8 mouse cellular contexts compared by ENCODE assay signal in the genomic region with DNA sequence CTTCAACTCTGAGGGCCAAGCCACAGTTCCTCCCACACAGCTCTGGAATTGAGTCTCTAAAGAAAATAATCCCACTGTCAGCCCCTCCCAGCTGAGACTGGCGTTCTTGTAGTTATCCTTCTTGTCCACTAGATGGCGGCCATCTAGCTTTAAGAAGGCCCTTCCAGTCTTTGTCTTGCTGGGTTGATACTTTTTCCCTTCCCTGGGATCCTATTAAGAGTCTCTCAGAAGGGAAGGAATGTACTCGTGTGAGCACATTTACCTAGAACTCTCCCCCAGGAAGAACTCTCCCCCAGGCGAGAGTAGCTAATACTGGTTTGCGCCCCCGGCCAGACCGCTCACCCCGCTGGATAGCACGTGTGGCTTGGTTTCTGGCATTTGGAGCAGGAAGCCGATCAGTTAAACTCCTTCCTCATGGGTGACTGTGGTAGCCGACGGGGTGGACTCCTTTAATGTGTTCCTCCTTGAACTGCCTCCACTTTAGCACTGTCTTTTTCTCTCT. TPM values are rescaled to one million over a fixed set of nuclear protein-coding genes. Genes with fewer than 3 reads are reported as not detected.
DNase-seq lines count a peak whose midpoint lies in the region; ATAC-seq and TF ChIP-seq lines count a peak whose summit lies in the region.

No protein-coding gene starts in this region.

- no peaks in the 10 kb centered on the region; the same call in 1 of the 2 replicates for H3K4me1 ChIP-seq in bone marrow, adult 2 months (ENCODE audit: control insufficient read depth, insufficient read depth, low read length)
- H3K4me1 ChIP-seq in forebrain, embryonic 10.5 days: peaks cover 15% of the 10 kb centered on the region
- H3K4me1 ChIP-seq in hindbrain, postnatal 0 days (ENCODE audit: insufficient read depth, low read length): no peaks in the 10 kb centered on the region
- H3K4me1 ChIP-seq in lung, embryonic 16.5 days (replicated peaks; ENCODE audit: control insufficient read depth, insufficient read depth, low read length): 0 out of 2 replicates have a peak, but pooled peaks cover 3% of the 10 kb centered on the region

- peaks cover 60% of the 10 kb centered on the region for H3K36me3 ChIP-seq in forebrain, embryonic 10.5 days (replicated peaks)
- peaks cover 21% of the 10 kb centered on the region for H3K36me3 ChIP-seq in hindbrain, postnatal 0 days (ENCODE audit: insufficient read depth, low read length)
- H3K36me3 ChIP-seq in lung, embryonic 16.5 days (ENCODE audit: control insufficient read depth, insufficient read depth, low read length): peaks cover 13% of the 10 kb centered on the region

- peak; percentile 92 for TF ChIP-seq CTCF in left cerebral cortex, adult 2 months (IDR thresholded peaks at IDR 0.05)
- TF ChIP-seq CTCF in bone marrow, adult 2 months (IDR thresholded peaks at IDR 0.05; ENCODE audit: control insufficient read depth, insufficient read depth, low read length): peak; percentile 53
- TF ChIP-seq CTCF in hindbrain, postnatal 0 days (IDR thresholded peaks at IDR 0.05; ENCODE audit: low read depth): peak; percentile 90

- H3K27ac ChIP-seq in left cerebral cortex, adult 2 months: no peak overlapping the region
- no peak overlapping the region for H3K27ac ChIP-seq in bone marrow, adult 2 months (ENCODE audit: control insufficient read depth, insufficient read depth, low read depth, low read length, poor library complexity)
- H3K27ac ChIP-seq in forebrain, embryonic 10.5 days: peak overlapping the region; percentile 85
- no peak overlapping the region for H3K27ac ChIP-seq in hindbrain, postnatal 0 days
- H3K27ac ChIP-seq in lung, embryonic 16.5 days (ENCODE audit: low read length): peak overlapping the region; percentile 29; the same call in 1 of the 2 replicates

- no peaks in the 10 kb centered on the region for H3K9me3 ChIP-seq in forebrain, embryonic 10.5 days
- H3K9me3 ChIP-seq in hindbrain, postnatal 0 days (ENCODE audit: low read length): no peaks in the 10 kb centered on the region
- H3K9me3 ChIP-seq in lung, embryonic 16.5 days (ENCODE audit: control insufficient read depth, low read length): no peaks in the 10 kb centered on the region

- no peak for TF ChIP-seq POLR2A in bone marrow, adult 2 months (IDR thresholded peaks at IDR 0.05; ENCODE audit: borderline replicate concordance, control insufficient read depth, low read depth, low read length)

- intact Hi-C loops in left cerebral cortex, adult 2 months (cut with DNase I): no loop called here

- ATAC-seq in hindbrain, postnatal 0 days: peak; percentile 67
- peak; percentile 71 for ATAC-seq in lung, embryonic 16.5 days (ENCODE audit: low read depth)

- WGBS in bone marrow, adult 2 months: under 1% methylated on average over 12 of the region's 12 CpGs
- 46% methylated on average over 12 of the region's 12 CpGs for WGBS in forebrain, embryonic 10.5 days
- WGBS in hindbrain, postnatal 0 days: 34% methylated on average over 12 of the region's 12 CpGs
- WGBS in lung, embryonic 16.5 days: 37% methylated on average over 12 of the region's 12 CpGs

- no peak overlapping the region for H3K4me2 ChIP-seq in hindbrain, postnatal 0 days (ENCODE audit: low read depth, low read length)
- H3K4me2 ChIP-seq in lung, embryonic 16.5 days (ENCODE audit: low read depth, low read length): peak overlapping the region; percentile 25

- peak in 1 of 2 experiments; percentile 46 for DNase-seq in left cerebral cortex, adult 2 months (ENCODE audit: extremely low spot score in 1 of 2, low spot score in 2 of 2)
- no peak for DNase-seq in left cerebral cortex, adult 11 months (ENCODE audit: low spot score)
- peak; percentile 43 for DNase-seq in forebrain, embryonic 10.5 days (ENCODE audit: extremely low spot score, low spot score)
- DNase-seq in hindbrain, postnatal 0 days (ENCODE audit: low spot score): peak; percentile 89
- DNase-seq in retina, adult 2 months (ENCODE audit: low read depth, low spot score): peak; percentile 54
- DNase-seq in adrenal gland, postnatal 25 days: no peak

- no peak overlapping the region for H3K4me3 ChIP-seq in left cerebral cortex, adult 2 months
- H3K4me3 ChIP-seq in bone marrow, adult 2 months (replicated peaks; ENCODE audit: control insufficient read depth, low read depth, low read length): peak overlapping the region; percentile 21
- peak overlapping the region; percentile 16; the same call in 1 of the 2 replicates for H3K4me3 ChIP-seq in forebrain, embryonic 10.5 days
- no peak overlapping the region for H3K4me3 ChIP-seq in hindbrain, postnatal 0 days (ENCODE audit: low read length)
- no peak overlapping the region for H3K4me3 ChIP-seq in lung, embryonic 16.5 days (ENCODE audit: low read length)

- peaks cover 3% of the 10 kb centered on the region; the same call in 1 of the 2 replicates for H3K27me3 ChIP-seq in forebrain, embryonic 10.5 days (ENCODE audit: poor library complexity, severe bottlenecking)
- no peaks in the 10 kb centered on the region for H3K27me3 ChIP-seq in hindbrain, postnatal 0 days (ENCODE audit: insufficient read depth, low read length)
- no peaks in the 10 kb centered on the region for H3K27me3 ChIP-seq in lung, embryonic 16.5 days (ENCODE audit: control insufficient read depth, insufficient read depth, low read depth, low read length)

- no peak overlapping the region for H3K9ac ChIP-seq in hindbrain, postnatal 0 days (replicated peaks; ENCODE audit: low read length)
- H3K9ac ChIP-seq in lung, embryonic 16.5 days (ENCODE audit: low read length): peak overlapping the region; percentile 41; the same call in 1 of the 2 replicates

RNA-seq across cellular contexts. Expression of gene P3h1, which starts 6.5 kb away (rescaled TPM):
- total RNA-seq in left cerebral cortex, adult 2 months (2021): 1 to 10 TPM; 8.0 to 8.9 TPM
- 3.7 and 7.0 TPM in 2 replicates for polyA plus RNA-seq in bone marrow, adult 2 months (2011; ENCODE audit: insufficient read depth, insufficient read length, low replicate concordance, missing spikeins)
- 13.4 and 16.2 TPM in 2 replicates for polyA plus RNA-seq in forebrain, embryonic 10.5 days (2016; fragmentation: Nextera tagmentation; extraction: Ambion mirVana)
- 15.3 and 18.3 TPM in 2 replicates for total RNA-seq in hindbrain, postnatal 0 days (2014; rRNA removed)
- polyA plus RNA-seq in hindbrain, postnatal 0 days (2015; fragmentation: Nextera tagmentation; extraction: Ambion mirVana): 9.1 and 9.8 TPM in 2 replicates
- polyA plus RNA-seq in lung, embryonic 16.5 days (2015; fragmentation: Nextera tagmentation; extraction: Ambion mirVana): 34.9 and 36.2 TPM in 2 replicates
- 29.2 and 30.6 TPM in 2 replicates for total RNA-seq in adrenal gland, postnatal 25 days (2021)

RNA-seq across cellular contexts. Expression of gene AU022252, which starts 6.7 kb away (rescaled TPM):
- 10 to 100 TPM; 28.5 to 30.4 TPM for total RNA-seq in left cerebral cortex, adult 2 months (2021)
- 2.4 and 5.0 TPM in 2 replicates for polyA plus RNA-seq in bone marrow, adult 2 months (2011; ENCODE audit: insufficient read depth, insufficient read length, low replicate concordance, missing spikeins)
- polyA plus RNA-seq in forebrain, embryonic 10.5 days (2016; fragmentation: Nextera tagmentation; extraction: Ambion mirVana): 32.7 and 41.6 TPM in 2 replicates
- total RNA-seq in hindbrain, postnatal 0 days (2014; rRNA removed): 15.3 and 26.4 TPM in 2 replicates
- polyA plus RNA-seq in hindbrain, postnatal 0 days (2015; fragmentation: Nextera tagmentation; extraction: Ambion mirVana): 19.8 and 20.5 TPM in 2 replicates
- polyA plus RNA-seq in lung, embryonic 16.5 days (2015; fragmentation: Nextera tagmentation; extraction: Ambion mirVana): 26.5 and 30.8 TPM in 2 replicates
- total RNA-seq in adrenal gland, postnatal 25 days (2021): 27.9 and 28.1 TPM in 2 replicates

RNA-seq across cellular contexts. Expression of gene Cldn19, which starts 16.0 kb away (rescaled TPM):
- under 1 TPM; 0.18 to 0.30 TPM for total RNA-seq in left cerebral cortex, adult 2 months (2021)
- 0.54 and 1.2 TPM in 2 replicates for polyA plus RNA-seq in bone marrow, adult 2 months (2011; ENCODE audit: insufficient read depth, insufficient read length, low replicate concordance, missing spikeins)
- polyA plus RNA-seq in forebrain, embryonic 10.5 days (2016; fragmentation: Nextera tagmentation; extraction: Ambion mirVana): 0.16 TPM in 1 of 2 replicates, not detected in the other
- 3.6 and 5.1 TPM in 2 replicates for total RNA-seq in hindbrain, postnatal 0 days (2014; rRNA removed)
- 1.1 and 1.7 TPM in 2 replicates for polyA plus RNA-seq in hindbrain, postnatal 0 days (2015; fragmentation: Nextera tagmentation; extraction: Ambion mirVana)
- polyA plus RNA-seq in lung, embryonic 16.5 days (2015; fragmentation: Nextera tagmentation; extraction: Ambion mirVana): 0.15 and 0.18 TPM in 2 replicates
- total RNA-seq in adrenal gland, postnatal 25 days (2021): 0.21 TPM in 1 of 2 replicates, not detected in the other

RNA-seq across cellular contexts. Expression of gene Tmem269, which starts 21.2 kb away (rescaled TPM):
- under 1 TPM; 0.44 to 0.57 TPM for total RNA-seq in left cerebral cortex, adult 2 months (2021)
- polyA plus RNA-seq in bone marrow, adult 2 months (2011; ENCODE audit: insufficient read depth, insufficient read length, low replicate concordance, missing spikeins): not detected in 2 replicates
- polyA plus RNA-seq in forebrain, embryonic 10.5 days (2016; fragmentation: Nextera tagmentation; extraction: Ambion mirVana): not detected in 2 replicates
- 0.37 TPM in 1 of 2 replicates, not detected in the other for total RNA-seq in hindbrain, postnatal 0 days (2014; rRNA removed)
- 0.30 and 0.43 TPM in 2 replicates for polyA plus RNA-seq in hindbrain, postnatal 0 days (2015; fragmentation: Nextera tagmentation; extraction: Ambion mirVana)
- polyA plus RNA-seq in lung, embryonic 16.5 days (2015; fragmentation: Nextera tagmentation; extraction: Ambion mirVana): not detected in 2 replicates
- not detected in 2 replicates for total RNA-seq in adrenal gland, postnatal 25 days (2021)

RNA-seq across cellular contexts. Expression of gene Svbp, which starts 44.1 kb away (rescaled TPM):
- 10 to 100 TPM; 15.1 to 17.2 TPM for total RNA-seq in left cerebral cortex, adult 2 months (2021)
- 46.6 and 64.0 TPM in 2 replicates for polyA plus RNA-seq in bone marrow, adult 2 months (2011; ENCODE audit: insufficient read depth, insufficient read length, low replicate concordance, missing spikeins)
- 126 and 138 TPM in 2 replicates for polyA plus RNA-seq in forebrain, embryonic 10.5 days (2016; fragmentation: Nextera tagmentation; extraction: Ambion mirVana)
- 40.9 and 64.7 TPM in 2 replicates for total RNA-seq in hindbrain, postnatal 0 days (2014; rRNA removed)
- polyA plus RNA-seq in hindbrain, postnatal 0 days (2015; fragmentation: Nextera tagmentation; extraction: Ambion mirVana): 175 and 179 TPM in 2 replicates
- polyA plus RNA-seq in lung, embryonic 16.5 days (2015; fragmentation: Nextera tagmentation; extraction: Ambion mirVana): 114 and 123 TPM in 2 replicates
- 17.7 and 20.2 TPM in 2 replicates for total RNA-seq in adrenal gland, postnatal 25 days (2021)

Comparison
In these comparisons a context has a peak if more than half of its experiments do, and no peak if none do; other contexts are left out.
1. DNase-seq: peak in forebrain, embryonic 10.5 days (single experiment), hindbrain, postnatal 0 days (single experiment) and retina, adult 2 months (single experiment); none in left cerebral cortex, adult 11 months (single experiment) and adrenal gland, postnatal 25 days (single experiment).
2. H3K27ac ChIP-seq: peak in forebrain, embryonic 10.5 days (single experiment) and lung, embryonic 16.5 days (single experiment); none in left cerebral cortex, adult 2 months (single experiment), bone marrow, adult 2 months (single experiment) and hindbrain, postnatal 0 days (single experiment).
3. H3K4me3 ChIP-seq: peak in bone marrow, adult 2 months (single experiment) and forebrain, embryonic 10.5 days (single experiment); none in left cerebral cortex, adult 2 months (single experiment), hindbrain, postnatal 0 days (single experiment) and lung, embryonic 16.5 days (single experiment).
4. Peak in every context shown above with its lines, with median percentiles within 50 percentile points of each other: CTCF ChIP-seq.